Mouse (Mus musculus) brain, embryonic 14.5 days (tissue): ENCODE measurements around the gene Trim10.

Experiments used
- CTCF ChIP-seq: fragments of 200-500 bp; IDR thresholded peaks from 2 replicates; pipeline ENCODE4 v1.5.1; 2012; ENCODE audit warnings: inconsistent platforms, mild to moderate bottlenecking, moderate library complexity, borderline replicate concordance; ENCODE audit not compliant: insufficient read depth, insufficient read length; ENCODE audit errors: extremely low read depth
- POLR2A ChIP-seq: fragments of 200-500 bp; IDR thresholded peaks from 2 replicates; pipeline ENCODE4 v1.6.1; 2012; ENCODE audit warnings: mild to moderate bottlenecking, inconsistent platforms, borderline replicate concordance; ENCODE audit not compliant: poor library complexity, insufficient read depth, insufficient read length, severe bottlenecking; ENCODE audit errors: extremely low read depth

DNA sequence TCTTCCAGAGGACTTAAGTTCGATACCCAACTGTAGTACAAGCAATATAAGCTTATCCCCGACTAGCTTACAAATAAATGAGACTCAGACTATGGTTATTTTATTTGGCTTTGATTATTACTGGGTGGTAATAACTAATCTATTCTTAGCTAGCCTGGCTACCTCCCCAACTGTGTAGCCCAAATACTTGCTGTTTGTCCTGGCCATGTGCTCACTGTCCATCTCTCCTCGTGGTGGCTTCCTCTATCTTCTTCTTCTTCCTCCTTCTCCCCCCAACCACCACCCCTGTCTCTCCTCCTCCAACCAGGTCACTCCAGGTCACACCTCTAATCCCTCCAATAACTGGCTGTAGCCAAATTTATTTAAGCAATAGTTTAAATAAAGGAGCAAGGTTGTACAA is 38.9 kb upstream of the Trim10 start:
- no peak for TF ChIP-seq CTCF
- TF ChIP-seq POLR2A: no peak
